Mouse (Mus musculus) megakaryocyte, embryonic 14.5 days (primary cell): ENCODE results near the gene Rdx.

Experiments used
- FLI1 ChIP-seq: IDR thresholded peaks from 2 replicates; pipeline ENCODE4 v1.6.1; 2012; ENCODE audit warnings: low read length, inconsistent platforms, mixed read lengths
- GATA1 ChIP-seq: IDR thresholded peaks from 3 replicates; pipeline ENCODE4 v1.6.1; 2012; ENCODE audit warnings: mixed read lengths, low read length, inconsistent platforms, borderline replicate concordance

DNA sequence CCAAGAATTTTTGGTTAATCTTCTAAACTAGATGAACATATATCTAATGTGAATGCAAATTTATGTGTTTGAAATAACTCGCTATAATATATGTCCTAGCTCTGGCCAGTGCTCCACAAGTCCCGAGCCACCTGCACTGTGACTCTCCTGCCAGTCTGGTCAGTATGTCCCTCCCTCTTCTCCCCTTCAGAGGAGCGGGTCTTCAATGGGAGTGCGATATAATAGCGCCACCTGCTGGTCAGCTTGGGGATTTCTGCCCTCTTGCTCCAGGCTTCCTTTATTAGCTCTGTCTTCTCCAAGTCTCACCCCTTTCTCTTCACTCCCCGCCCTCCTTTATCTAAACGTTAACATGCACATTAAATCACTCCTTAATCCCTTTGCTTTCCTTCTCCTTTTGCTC lies 51.6 kb downstream of the Rdx start:
- TF ChIP-seq GATA1: no peak
- no peak for TF ChIP-seq FLI1
